Mouse (Mus musculus) embryonic facial prominence, embryonic 10.5 days (tissue): Measurements from ENCODE around the gene Pm20d1. TPM values are rescaled to one million over a fixed set of nuclear protein-coding genes. Genes with fewer than 3 reads are reported as not detected.

Experiments used
- polyA plus RNA-seq: library from polyadenylated mRNA; unstranded; fragments of >200 nt; fragmentation: Nextera tagmentation; extraction: Ambion mirVana; gene quantifications from 2 replicates; pipeline ENCODE4 v1.2.1, GENCODE M21; 2016

The Pm20d1 gene
- polyA plus RNA-seq, 1 experiment from 2014 or later: 2.0 TPM

Other genes starting within 250 kb of the Pm20d1 start
- gene Avpr1b, start 198.1 kb upstream of the Pm20d1 start, polyA plus RNA-seq: 0.08 TPM in 1 of 2 replicates, not detected in the other
- 0.06 TPM in 1 of 2 replicates, not detected in the other for gene Ctse, start 159.1 kb upstream of the Pm20d1 start, polyA plus RNA-seq
- gene Rab7b, start 108.7 kb upstream of the Pm20d1 start, polyA plus RNA-seq: 0.64 and 0.91 TPM in 2 replicates
- gene Slc26a9, start 53.4 kb upstream of the Pm20d1 start, polyA plus RNA-seq: 0.73 TPM in 1 of 2 replicates, not detected in the other
- gene Slc41a1, start 30.1 kb downstream of the Pm20d1 start, polyA plus RNA-seq: 12.3 TPM in 2 replicates
- gene Rab29, start 69.8 kb downstream of the Pm20d1 start, polyA plus RNA-seq: 9.6 and 11.7 TPM in 2 replicates
- 104 and 105 TPM in 2 replicates for gene Nucks1, start 113.2 kb downstream of the Pm20d1 start, polyA plus RNA-seq
- 5.4 and 8.4 TPM in 2 replicates for gene Slc45a3, start 165.6 kb downstream of the Pm20d1 start, polyA plus RNA-seq
- 12.0 and 13.3 TPM in 2 replicates for gene Elk4, start 210.2 kb downstream of the Pm20d1 start, polyA plus RNA-seq